Mouse (Mus musculus) intestine, postnatal 0 days (tissue): ENCODE measurements at regions not wholly inside any gene's neighbourhood (a gene's known extent, or its start where the extent isn't known, plus 50 kb on each side); places are given as distances from the start of the nearest gene placed in this dataset.

Source experiments
- ATAC-seq: fragments of 200-750 bp; cut with Nextera tagmentation; 2 replicates; pipeline ENCODE4 v1.8.0; 2017; ENCODE audit warnings: mild to moderate bottlenecking, moderate TSS enrichment, moderate library complexity
- H3K27ac ChIP-seq: fragments of 300-500 bp; sonication (generic); 2 replicates; pipeline ENCODE4 v1.5.1; 2014; ENCODE audit warnings: mild to moderate bottlenecking, low read depth, low read length, moderate library complexity
- H3K27me3 ChIP-seq: fragments of 300-500 bp; sonication (generic); replicated peaks from 2 replicates; pipeline ENCODE4 v1.6.1; 2014; ENCODE audit warnings: low read length, mixed read lengths; ENCODE audit not compliant: control insufficient read depth, insufficient read depth
- H3K36me3 ChIP-seq: fragments of 300-500 bp; sonication (generic); 2 replicates; pipeline ENCODE4 v1.6.1; 2014; ENCODE audit warnings: mild to moderate bottlenecking, moderate library complexity; ENCODE audit not compliant: control insufficient read depth, insufficient read depth
- H3K4me1 ChIP-seq: fragments of 300-500 bp; sonication (generic); replicated peaks from 2 replicates; pipeline ENCODE4 v1.6.1; 2014; ENCODE audit warnings: antibody characterized with exemption, low read length, mixed read lengths; ENCODE audit not compliant: control insufficient read depth, insufficient read depth
- H3K4me2 ChIP-seq: fragments of 300-500 bp; sonication (generic); replicated peaks from 2 replicates; pipeline ENCODE4 v1.6.1; 2014; ENCODE audit warnings: low read depth, mild to moderate bottlenecking, moderate library complexity
- H3K4me3 ChIP-seq: fragments of 300-500 bp; sonication (generic); 2 replicates; pipeline ENCODE4 v1.5.1; 2014; ENCODE audit warnings: low read depth, low read length
- H3K9ac ChIP-seq: fragments of 300-500 bp; sonication (generic); 2 replicates; pipeline ENCODE4 v1.6.1; 2014; ENCODE audit warnings: mild to moderate bottlenecking, low read depth, low read length
- H3K9me3 ChIP-seq: fragments of 300-500 bp; sonication (generic); 2 replicates; pipeline ENCODE4 v1.6.1; 2016; ENCODE audit warnings: mixed run types; ENCODE audit not compliant: control insufficient read depth
- CTCF ChIP-seq: sonication (generic); IDR thresholded peaks from 2 replicates; pipeline ENCODE4 v1.5.1; 2016; ENCODE audit warnings: low read depth, mild to moderate bottlenecking, control low read depth, antibody characterized with exemption, moderate library complexity
- WGBS: fragments of 180-500 bp; shearing (Covaris S2); extraction: QIAGEN DNeasy Blood & Tissue Kit; methylation state at CpG from one replicate; pipeline ENCODE4 v1.1.7; 2014; 5-methylcytosine and 5-hydroxymethylcytosine counted together

- Histone ChIP-seq H3K4me2 (no peak overlapping the region), H3K36me3 (no peaks in the 10 kb centered on the region), H3K9ac (no peak overlapping the region), H3K27ac (no peak overlapping the region), H3K4me1 (no peaks in the 10 kb centered on the region), H3K4me3 (no peak overlapping the region), H3K27me3 (no peaks in the 10 kb centered on the region), H3K9me3 (no peaks in the 10 kb centered on the region)
- ATAC-seq, result no peak
- no peak for TF ChIP-seq CTCF
- WGBS, result 85% methylated on average over 5 of the region's 5 CpGs
Measured at GRCm38 (mm10) chr16:87044773-87045561, 309.0 kb upstream of the N6amt1 start.

- peak; percentile 49; the same call in 1 of the 2 replicates for ATAC-seq
- no peaks in the 10 kb centered on the region for H3K27me3 ChIP-seq
- no peak for TF ChIP-seq CTCF
- no peaks in the 10 kb centered on the region for H3K4me1 ChIP-seq
- H3K4me2 ChIP-seq, result no peak overlapping the region
- H3K36me3 ChIP-seq, result no peaks in the 10 kb centered on the region
- H3K9ac ChIP-seq, result no peak overlapping the region
- no peaks in the 10 kb centered on the region for H3K9me3 ChIP-seq
- no peak overlapping the region for H3K4me3 ChIP-seq
- no peak overlapping the region for H3K27ac ChIP-seq
Measured at GRCm38 (mm10) chr16:87043689-87044088, 310.3 kb upstream of the N6amt1 start.

DNA sequence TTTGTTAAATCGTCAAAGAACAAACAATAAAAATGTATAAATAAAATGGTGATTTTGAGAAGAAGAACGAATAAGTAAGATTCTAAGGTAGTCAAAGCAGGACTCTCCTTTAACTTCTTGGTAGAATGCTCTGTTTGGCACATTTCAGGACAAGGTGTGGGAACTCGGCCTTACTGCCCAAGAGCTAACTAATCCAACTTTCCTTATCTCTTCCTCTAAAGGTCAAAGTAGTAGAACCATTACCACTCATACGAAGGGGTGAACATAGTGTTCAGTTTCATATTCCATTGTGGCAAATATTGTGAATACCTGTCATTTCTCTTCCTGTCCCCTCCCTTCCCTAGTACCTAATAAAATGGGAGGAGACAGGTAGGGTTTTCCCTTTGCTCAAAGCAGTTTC is 313.6 kb upstream of the N6amt1 start:
- ATAC-seq, result peak; percentile 82

GRCm38 (mm10) chr16:87039861-87040260 is 314.1 kb upstream of the N6amt1 start:
- H3K4me3 ChIP-seq, result no peak overlapping the region
- WGBS, result 54% methylated on average over 1 of the region's 1 CpGs
- no peak for TF ChIP-seq CTCF
- H3K27me3 ChIP-seq, result no peaks in the 10 kb centered on the region
- H3K4me2 ChIP-seq, result no peak overlapping the region
- no peak overlapping the region for H3K9ac ChIP-seq
- no peaks in the 10 kb centered on the region for H3K36me3 ChIP-seq
- ATAC-seq, result peak; percentile 84
- no peaks in the 10 kb centered on the region for H3K4me1 ChIP-seq
- H3K27ac ChIP-seq, result no peak overlapping the region
- no peaks in the 10 kb centered on the region for H3K9me3 ChIP-seq

More for the DNA sequence above, 313.6 kb upstream of the N6amt1 start:
- Histone ChIP-seq H3K36me3 (no peaks in the 10 kb centered on the region), H3K4me2 (no peak overlapping the region), H3K27ac (no peak overlapping the region), H3K4me3 (no peak overlapping the region), H3K9ac (no peak overlapping the region), H3K9me3 (no peaks in the 10 kb centered on the region), H3K27me3 (no peaks in the 10 kb centered on the region), H3K4me1 (no peaks in the 10 kb centered on the region)
- 61% methylated on average over 4 of the region's 4 CpGs for WGBS
- TF ChIP-seq CTCF, result no peak

DNA sequence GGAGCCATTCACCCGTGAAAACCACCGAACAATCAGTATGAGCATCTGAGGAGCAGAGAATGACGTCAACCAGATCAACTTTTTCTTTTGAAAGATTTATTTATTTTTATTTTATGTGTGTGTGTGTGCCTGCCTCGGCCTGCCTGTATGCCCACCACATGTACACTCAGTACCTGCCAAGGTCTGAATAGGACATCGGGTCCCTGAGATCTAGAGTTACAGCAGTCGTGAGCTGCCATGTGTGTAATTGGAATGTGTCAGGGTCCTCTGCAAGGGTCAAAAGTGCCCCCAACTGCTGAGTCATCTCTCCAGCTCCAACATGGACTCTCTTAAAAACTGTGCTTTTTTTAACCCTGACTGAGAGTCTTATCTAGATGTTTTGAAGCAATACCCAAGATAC is 316.9 kb upstream of the N6amt1 start:
- no peaks in the 10 kb centered on the region for H3K9me3 ChIP-seq
- TF ChIP-seq CTCF, result no peak
- H3K27me3 ChIP-seq, result no peaks in the 10 kb centered on the region
- WGBS, result 78% methylated on average over 6 of the region's 6 CpGs
- no peak overlapping the region for H3K4me2 ChIP-seq
- H3K9ac ChIP-seq, result no peak overlapping the region
- no peaks in the 10 kb centered on the region for H3K4me1 ChIP-seq
- no peak for ATAC-seq
- no peak overlapping the region for H3K27ac ChIP-seq
- no peak overlapping the region for H3K4me3 ChIP-seq
- no peaks in the 10 kb centered on the region for H3K36me3 ChIP-seq

GRCm38 (mm10) chr16:87031836-87032235 is 322.1 kb upstream of the N6amt1 start:
- Histone ChIP-seq H3K36me3 (no peaks in the 10 kb centered on the region), H3K9me3 (no peaks in the 10 kb centered on the region), H3K27me3 (no peaks in the 10 kb centered on the region), H3K4me3 (no peak overlapping the region), H3K27ac (no peak overlapping the region), H3K4me2 (no peak overlapping the region), H3K9ac (no peak overlapping the region), H3K4me1 (no peaks in the 10 kb centered on the region)
- TF ChIP-seq CTCF, result no peak
- ATAC-seq, result no peak
- WGBS, result 52% methylated on average over 3 of the region's 3 CpGs
